Mouse (Mus musculus) lung, adult 18-20 months (tissue): ENCODE results near the gene Rplp2.
"Not testable (repeated sequence)": the region's sequence is repeated elsewhere in the genome, so short reads cannot be mapped to it uniquely, and the experiment has no call there.

Experiments
- DNase-seq, 2 experiments: peaks; one replicate each; pipeline ENCODE4 v3.0.0; 2022; ENCODE audit warnings: mixed read lengths in 2 of 2

Rplp2 gene

GRCm38 (mm10) chr7:141447110-141447991, at the start of gene Rplp2:
Rplp2 (plus strand) TSS chr7:141447370.
- DNase-seq = peak; percentile 93 to 95

GRCm38 (mm10) chr7:141403305-141403704, 43.9 kb upstream of the Rplp2 start:
- peak; percentile 45 to 64 for DNase-seq

- peak in 1 of 2 experiments; percentile 39 for DNase-seq
Measured at GRCm38 (mm10) chr7:141405466-141405865, 41.7 kb upstream of the Rplp2 start.

DNA sequence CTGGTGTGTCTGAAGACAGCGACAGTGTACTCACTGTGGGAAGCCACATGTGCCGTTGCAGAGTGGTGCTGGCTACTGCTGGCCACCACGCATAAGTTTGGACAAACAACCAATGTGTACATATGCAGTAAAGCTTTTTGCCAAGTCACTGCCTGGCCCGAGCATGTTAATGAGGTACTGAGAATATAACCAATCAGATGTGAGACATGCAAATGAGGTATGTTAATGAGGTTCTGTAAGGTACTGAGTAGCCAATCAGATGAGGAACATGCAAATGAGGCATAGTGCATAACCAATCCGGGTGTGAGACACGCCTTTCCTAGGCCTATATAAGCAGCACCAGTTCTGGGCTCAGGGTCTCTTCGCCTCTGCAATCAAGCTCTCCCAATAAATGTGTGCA, 39.5 kb upstream of the Rplp2 start:
- not testable (repeated sequence) for DNase-seq

GRCm38 (mm10) chr7:141408833-141409232, 38.3 kb upstream of the Rplp2 start:
- peak; percentile 85 to 89 for DNase-seq

- DNase-seq = no peak
Measured at GRCm38 (mm10) chr7:141410631-141411030, 36.5 kb upstream of the Rplp2 start.

- DNase-seq = no peak
Measured at GRCm38 (mm10) chr7:141411667-141412066, 35.5 kb upstream of the Rplp2 start.

DNA sequence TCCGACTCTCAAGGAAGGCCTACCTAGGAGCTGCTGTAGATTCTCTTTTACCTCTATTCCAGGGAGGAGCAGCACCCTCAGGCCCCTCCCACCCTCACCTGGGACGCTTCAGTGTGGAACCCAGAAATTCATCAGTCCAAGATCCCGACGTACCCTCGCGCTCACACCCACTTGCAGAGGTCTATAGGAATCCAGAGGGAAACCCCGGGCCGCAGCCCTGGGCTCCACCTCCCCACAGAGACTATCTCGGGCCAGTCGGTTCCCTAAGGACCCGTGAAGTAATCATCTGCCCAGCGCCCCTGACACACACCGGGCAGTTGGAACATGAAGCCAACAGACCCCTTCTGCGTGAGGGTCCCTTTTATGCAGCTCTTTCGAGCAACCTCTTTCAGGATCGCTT, 33.8 kb upstream of the Rplp2 start:
- no peak for DNase-seq

- peak; percentile 98 to 99 for DNase-seq
Measured at GRCm38 (mm10) chr7:141413809-141414584, 33.2 kb upstream of the Rplp2 start, which contains the start of gene Gatd1. Gatd1 (minus strand) TSS chr7:141414136.

DNA sequence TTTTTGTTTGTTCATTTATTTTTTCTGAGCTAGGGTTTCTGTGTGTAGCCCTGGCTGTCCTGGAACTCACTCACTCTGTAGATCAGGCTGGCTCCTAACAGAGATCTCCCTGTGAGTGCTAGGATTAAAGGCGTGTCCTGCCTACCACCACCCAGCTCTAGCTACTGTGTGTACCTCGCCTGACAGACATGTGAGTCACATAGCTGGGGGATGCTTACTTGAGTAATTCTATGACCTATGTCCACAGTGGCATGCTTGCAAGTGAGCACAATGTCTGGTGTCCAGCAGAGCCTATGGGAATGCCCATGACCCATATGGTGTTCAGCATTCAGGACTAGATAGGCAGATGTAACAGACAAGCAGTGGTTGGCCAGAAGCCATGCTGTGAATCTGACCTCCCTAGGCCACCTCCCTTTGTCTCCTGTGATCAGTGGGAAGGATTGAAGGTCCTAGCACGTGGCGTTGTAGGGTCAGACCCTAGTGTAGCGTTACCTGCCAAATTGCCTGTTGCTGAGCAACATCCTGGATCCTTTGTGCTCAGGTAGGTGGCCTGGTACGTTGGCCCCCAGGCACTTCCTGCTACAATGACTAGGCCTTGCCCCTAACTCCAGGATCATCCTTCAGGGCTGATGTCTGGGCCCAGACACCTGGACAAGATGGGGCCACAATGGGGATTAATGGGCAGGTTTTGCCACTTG, 30.9 kb upstream of the Rplp2 start:
- no peak for DNase-seq

- no peak for DNase-seq
Measured at GRCm38 (mm10) chr7:141417731-141418681, 29.2 kb upstream of the Rplp2 start.

- peak in 1 of 2 experiments; percentile 41 for DNase-seq
Measured at GRCm38 (mm10) chr7:141418970-141419369, 28.2 kb upstream of the Rplp2 start.

- DNase-seq = no peak
Measured at GRCm38 (mm10) chr7:141420030-141420702, 27.0 kb upstream of the Rplp2 start.

DNA sequence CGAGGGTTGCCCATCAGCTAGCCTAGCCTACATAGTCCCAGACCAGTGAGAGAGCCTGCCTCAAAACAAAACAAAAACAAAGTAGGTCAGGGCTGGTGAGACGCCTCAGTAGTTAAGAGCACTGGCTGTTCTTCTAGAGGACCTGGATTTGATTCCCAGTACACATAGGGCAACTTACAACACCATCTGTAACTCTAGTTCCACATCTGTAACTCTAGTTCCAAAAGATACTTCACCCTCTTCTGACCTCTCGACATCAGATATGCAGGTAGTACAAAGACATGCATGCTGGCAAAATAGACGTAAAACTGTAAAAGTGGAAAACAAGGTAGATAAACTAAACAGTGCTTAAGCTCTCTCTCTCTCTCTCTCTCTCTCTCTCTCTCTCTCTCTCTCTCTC, 23.4 kb upstream of the Rplp2 start:
- no peak for DNase-seq

GRCm38 (mm10) chr7:141426948-141427730, 20.0 kb upstream of the Rplp2 start:
- no peak for DNase-seq

GRCm38 (mm10) chr7:141428701-141429100, 18.5 kb upstream of the Rplp2 start:
- no peak for DNase-seq

DNA sequence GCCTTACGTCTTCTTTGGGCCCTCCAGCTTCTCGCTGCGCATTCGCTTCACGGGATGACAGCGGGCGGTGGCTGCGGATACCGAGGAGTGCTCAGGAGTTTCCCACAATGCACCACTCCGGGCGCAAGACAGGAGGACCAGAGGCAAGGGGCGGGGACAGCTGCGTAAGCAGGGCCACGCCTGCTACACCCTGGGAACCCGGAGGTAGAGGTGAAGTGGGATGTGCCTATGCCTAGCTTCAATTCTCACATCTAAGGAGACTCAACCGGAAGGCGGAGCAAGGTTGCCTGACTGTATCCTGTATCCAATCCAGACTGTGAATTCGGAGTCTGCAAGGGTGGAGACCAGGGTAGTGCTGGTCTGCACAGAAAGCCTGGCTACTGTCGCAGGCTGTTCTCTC, 17.9 kb upstream of the Rplp2 start, which contains the start of gene Cend1:
TSS of gene Cend1 (minus strand) at position 182 of the 400 bp plus-strand sequence.
- DNase-seq = peak in 1 of 2 experiments; percentile 56

GRCm38 (mm10) chr7:141429840-141430584, 17.2 kb upstream of the Rplp2 start:
- DNase-seq = no peak

DNA sequence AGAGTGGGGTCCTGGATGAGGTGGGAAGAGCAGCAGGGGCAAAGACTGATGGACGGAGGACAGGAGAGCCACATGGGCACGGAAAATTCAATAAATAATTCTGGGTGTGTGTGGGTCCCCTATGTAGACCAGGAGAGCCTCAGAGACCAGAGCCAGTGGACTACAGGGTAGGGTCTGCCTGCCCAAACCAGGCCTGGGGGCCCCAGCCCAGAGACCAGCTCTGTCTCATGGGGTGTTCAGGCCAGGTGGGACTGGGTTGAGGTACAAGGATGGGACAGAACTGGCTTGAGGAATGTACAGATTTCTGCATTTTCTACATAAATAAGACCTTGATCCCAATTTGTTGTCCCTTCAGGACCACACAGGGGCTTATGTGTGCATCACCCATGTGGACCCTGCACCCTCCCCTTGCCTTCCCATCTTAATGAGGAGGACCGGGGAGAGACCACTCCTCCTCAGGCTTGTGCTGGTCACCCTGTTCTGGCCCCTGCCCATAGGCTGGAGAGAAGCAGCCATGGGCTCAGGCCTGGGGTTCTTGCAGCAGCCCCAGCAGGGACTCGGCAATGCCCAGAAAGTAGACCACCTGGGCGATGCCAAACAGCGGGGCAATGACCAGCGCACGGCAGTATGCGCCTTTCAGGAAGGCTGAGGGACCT, 16.5 kb upstream of the Rplp2 start:
- DNase-seq = no peak
